Mouse (Mus musculus): ENCODE results near the gene Nasp. TPM values are rescaled to one million over a fixed set of nuclear protein-coding genes. Genes with fewer than 3 reads are reported as not detected.

The Nasp gene
- polyA plus RNA-seq, 1 experiment from 2014 or later = 354 TPM

- 82% methylated on average over 2 of the region's 2 CpGs for WGBS
- Histone ChIP-seq H3K4me3 (no peak overlapping the region), H3K4me1 (peaks cover 10% of the 10 kb centered on the region), H3K9me3 (no peaks in the 10 kb centered on the region), H3K36me3 (replicated peaks) (peaks cover 2% of the 10 kb centered on the region), H3K27ac (no peak overlapping the region), H3K27me3 (ENCODE audit: poor library complexity, severe bottlenecking) (no peaks in the 10 kb centered on the region)
- DNase-seq (ENCODE audit: extremely low spot score, low spot score) = no peak
These were observed 27.4 kb upstream of the Nasp start for GRCm38 (mm10) chr4:116655100-116655499.

- peaks cover 26% of the 10 kb centered on the region for H3K4me1 ChIP-seq
- WGBS = 89% methylated on average over 6 of the region's 6 CpGs
These were observed 25.5 kb upstream of the Nasp start for GRCm38 (mm10) chr4:116653228-116653627.

GRCm38 (mm10) chr4:116651797-116652135 lies 24.0 kb upstream of the Nasp start:
- Histone ChIP-seq H3K4me3 (peak overlapping the region; percentile 85), H3K4me1 (peaks cover 38% of the 10 kb centered on the region), H3K27ac (peak overlapping the region; percentile 94), H3K27me3 (ENCODE audit: poor library complexity, severe bottlenecking) (no peaks in the 10 kb centered on the region), H3K9me3 (no peaks in the 10 kb centered on the region), H3K36me3 (replicated peaks) (peaks cover 34% of the 10 kb centered on the region)
- no peak for DNase-seq (ENCODE audit: extremely low spot score, low spot score)
- 14% methylated on average over 6 of the region's 6 CpGs for WGBS

More at GRCm38 (mm10) chr4:116653228-116653627, 25.5 kb upstream of the Nasp start:
- H3K36me3 ChIP-seq (replicated peaks) = peaks cover 21% of the 10 kb centered on the region
- no peak for DNase-seq (ENCODE audit: extremely low spot score, low spot score)
- no peaks in the 10 kb centered on the region for H3K27me3 ChIP-seq (ENCODE audit: poor library complexity, severe bottlenecking)
- no peak overlapping the region for H3K27ac ChIP-seq
- no peak overlapping the region for H3K4me3 ChIP-seq
- no peaks in the 10 kb centered on the region for H3K9me3 ChIP-seq

GRCm38 (mm10) chr4:116650924-116651796 lies 23.4 kb upstream of the Nasp start, which contains the start of gene Akr1a1:
Gene Akr1a1 (minus strand): TSS chr4:116651680.
- Histone ChIP-seq H3K4me1 (peaks cover 43% of the 10 kb centered on the region), H3K27ac (peak within 1 kb of the TSS; percentile 94), H3K27me3 (ENCODE audit: poor library complexity, severe bottlenecking) (no peaks in the 10 kb centered on the region), H3K9me3 (no peaks in the 10 kb centered on the region), H3K4me3 (peak within 1 kb of the TSS; percentile 85), H3K36me3 (replicated peaks) (peaks cover 40% of the 10 kb centered on the region)
- peak; percentile 90 for DNase-seq (ENCODE audit: extremely low spot score, low spot score)
- under 1% methylated on average over 39 of the region's 39 CpGs for WGBS

GRCm38 (mm10) chr4:116650365-116650764 lies 22.6 kb upstream of the Nasp start:
- H3K4me3 ChIP-seq = peak overlapping the region; percentile 85
- H3K27ac ChIP-seq = peak overlapping the region; percentile 94
- peaks cover 48% of the 10 kb centered on the region for H3K36me3 ChIP-seq (replicated peaks)
- no peak for DNase-seq (ENCODE audit: extremely low spot score, low spot score)
- peaks cover 43% of the 10 kb centered on the region for H3K4me1 ChIP-seq
- no peaks in the 10 kb centered on the region for H3K27me3 ChIP-seq (ENCODE audit: poor library complexity, severe bottlenecking)
- H3K9me3 ChIP-seq = no peaks in the 10 kb centered on the region
- WGBS = 52% methylated on average over 5 of the region's 5 CpGs

GRCm38 (mm10) chr4:116649411-116649810 lies 21.7 kb upstream of the Nasp start:
- Histone ChIP-seq H3K9me3 (no peaks in the 10 kb centered on the region), H3K27me3 (ENCODE audit: poor library complexity, severe bottlenecking) (no peaks in the 10 kb centered on the region), H3K27ac (no peak overlapping the region), H3K4me1 (peaks cover 43% of the 10 kb centered on the region), H3K4me3 (peak overlapping the region; percentile 85), H3K36me3 (replicated peaks) (peaks cover 58% of the 10 kb centered on the region)
- 96% methylated on average over 2 of the region's 2 CpGs for WGBS
- DNase-seq (ENCODE audit: extremely low spot score, low spot score) = no peak

GRCm38 (mm10) chr4:116645624-116646023 lies 17.9 kb upstream of the Nasp start:
- WGBS = 91% methylated on average over 7 of the region's 7 CpGs
- Histone ChIP-seq H3K36me3 (replicated peaks) (peaks cover 94% of the 10 kb centered on the region), H3K4me3 (no peak overlapping the region), H3K9me3 (no peaks in the 10 kb centered on the region), H3K27me3 (ENCODE audit: poor library complexity, severe bottlenecking) (no peaks in the 10 kb centered on the region), H3K27ac (no peak overlapping the region), H3K4me1 (peaks cover 37% of the 10 kb centered on the region)
- no peak for DNase-seq (ENCODE audit: extremely low spot score, low spot score)

GRCm38 (mm10) chr4:116644326-116644725 lies 16.6 kb upstream of the Nasp start:
- no peak overlapping the region for H3K4me3 ChIP-seq
- WGBS = 68% methylated on average over 6 of the region's 6 CpGs
- no peaks in the 10 kb centered on the region for H3K9me3 ChIP-seq
- peaks cover 25% of the 10 kb centered on the region for H3K4me1 ChIP-seq
- H3K27me3 ChIP-seq (ENCODE audit: poor library complexity, severe bottlenecking) = no peaks in the 10 kb centered on the region
- DNase-seq (ENCODE audit: extremely low spot score, low spot score) = no peak
- H3K36me3 ChIP-seq (replicated peaks) = peaks cover 97% of the 10 kb centered on the region
- H3K27ac ChIP-seq = no peak overlapping the region

GRCm38 (mm10) chr4:116642071-116642470 lies 14.3 kb upstream of the Nasp start:
- no peak for DNase-seq (ENCODE audit: extremely low spot score, low spot score)
- peaks cover 97% of the 10 kb centered on the region for H3K36me3 ChIP-seq (replicated peaks)
- H3K4me3 ChIP-seq = no peak overlapping the region
- 92% methylated on average over 1 of the region's 1 CpGs for WGBS
- no peaks in the 10 kb centered on the region for H3K27me3 ChIP-seq (ENCODE audit: poor library complexity, severe bottlenecking)
- no peaks in the 10 kb centered on the region for H3K9me3 ChIP-seq
- H3K4me1 ChIP-seq = peaks cover 5% of the 10 kb centered on the region
- no peak overlapping the region for H3K27ac ChIP-seq

GRCm38 (mm10) chr4:116638821-116639220 lies 11.1 kb upstream of the Nasp start:
- H3K36me3 ChIP-seq (replicated peaks) = peaks cover 98% of the 10 kb centered on the region
- H3K4me1 ChIP-seq = no peaks in the 10 kb centered on the region

GRCm38 (mm10) chr4:116635197-116635596 lies 7.5 kb upstream of the Nasp start:
- H3K9me3 ChIP-seq = no peaks in the 10 kb centered on the region
- WGBS = 96% methylated on average over 1 of the region's 1 CpGs
- no peak for DNase-seq (ENCODE audit: extremely low spot score, low spot score)
- no peaks in the 10 kb centered on the region for H3K4me1 ChIP-seq
- H3K27me3 ChIP-seq (ENCODE audit: poor library complexity, severe bottlenecking) = no peaks in the 10 kb centered on the region
- H3K4me3 ChIP-seq = no peak overlapping the region
- peaks cover 86% of the 10 kb centered on the region for H3K36me3 ChIP-seq (replicated peaks)
- no peak overlapping the region for H3K27ac ChIP-seq

More at GRCm38 (mm10) chr4:116638821-116639220, 11.1 kb upstream of the Nasp start:
- 93% methylated on average over 6 of the region's 6 CpGs for WGBS
- H3K27me3 ChIP-seq (ENCODE audit: poor library complexity, severe bottlenecking) = no peaks in the 10 kb centered on the region
- no peak overlapping the region for H3K27ac ChIP-seq
- DNase-seq (ENCODE audit: extremely low spot score, low spot score) = no peak
- H3K4me3 ChIP-seq = no peak overlapping the region
- no peaks in the 10 kb centered on the region for H3K9me3 ChIP-seq

GRCm38 (mm10) chr4:116627359-116627716 lies 403 bp downstream of the Nasp start:
- H3K4me1 ChIP-seq = peaks cover 22% of the 10 kb centered on the region
- no peaks in the 10 kb centered on the region for H3K27me3 ChIP-seq (ENCODE audit: poor library complexity, severe bottlenecking)
- peak overlapping the region; percentile 99 for H3K4me3 ChIP-seq
- peaks cover 40% of the 10 kb centered on the region for H3K36me3 ChIP-seq (replicated peaks)
- no peaks in the 10 kb centered on the region for H3K9me3 ChIP-seq
- under 1% methylated on average over 13 of the region's 13 CpGs for WGBS
- DNase-seq (ENCODE audit: extremely low spot score, low spot score) = peak; percentile 93
- peak overlapping the region; percentile 99 for H3K27ac ChIP-seq

- DNase-seq (ENCODE audit: extremely low spot score, low spot score) = peak; percentile 93
- Histone ChIP-seq H3K36me3 (replicated peaks) (peaks cover 40% of the 10 kb centered on the region), H3K9me3 (no peaks in the 10 kb centered on the region), H3K27ac (peak overlapping the region; percentile 99), H3K4me3 (peak overlapping the region; percentile 99), H3K4me1 (peaks cover 22% of the 10 kb centered on the region), H3K27me3 (ENCODE audit: poor library complexity, severe bottlenecking) (no peaks in the 10 kb centered on the region)
- under 1% methylated on average over 53 of the region's 53 CpGs for WGBS
These were observed 933 bp downstream of the Nasp start for GRCm38 (mm10) chr4:116626658-116627358.

Measured in forebrain, embryonic 10.5 days (tissue).